Comparison of ENCODE assay signal across 8 mouse cellular contexts in the genomic region with DNA sequence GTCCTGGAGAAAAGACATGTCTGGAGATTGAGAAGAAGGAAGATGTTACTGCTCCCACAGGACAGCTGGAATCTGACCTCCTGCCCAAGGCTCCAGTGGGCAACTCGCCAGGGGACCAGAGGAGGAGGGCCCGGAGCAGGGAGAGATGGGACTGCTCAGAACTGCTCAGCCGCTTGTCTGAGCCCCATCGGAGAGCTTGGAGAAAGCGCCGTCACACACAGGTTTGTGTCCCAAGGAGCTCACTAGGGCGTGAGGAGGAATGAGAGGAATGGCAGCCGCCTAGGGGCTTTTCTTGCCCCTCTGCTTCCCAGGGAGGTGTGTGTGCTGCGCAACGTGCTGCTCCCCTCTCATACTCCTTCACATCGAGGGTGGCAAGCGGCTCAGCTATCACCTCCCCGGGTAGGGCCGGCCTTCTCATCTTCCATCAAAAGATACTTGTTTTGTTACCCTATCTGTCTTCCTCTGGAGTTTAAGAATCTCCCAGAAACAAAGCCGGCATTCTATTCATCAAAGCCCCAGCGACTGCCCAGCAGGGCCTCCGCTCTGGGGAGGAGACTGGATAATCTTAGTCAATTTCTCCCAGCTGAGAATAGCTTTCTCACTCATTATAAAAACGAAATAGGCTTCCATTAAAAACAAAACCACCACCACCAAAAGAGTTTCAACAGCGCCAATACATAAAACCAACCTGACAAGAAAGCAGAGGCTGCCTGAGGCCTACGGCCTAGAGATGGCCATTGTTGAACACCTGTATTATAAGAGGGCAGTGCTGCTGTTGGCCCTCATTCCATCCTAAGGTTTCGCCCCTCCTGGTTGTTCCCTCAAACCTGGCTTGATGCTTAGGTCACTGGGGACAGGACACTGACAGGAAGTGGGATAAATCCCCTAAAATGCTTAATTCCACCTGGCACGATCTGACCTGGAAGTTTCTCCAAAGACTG. TPM values are rescaled to one million over a fixed set of nuclear protein-coding genes. Genes with fewer than 3 reads are reported as not detected.
DNase-seq lines count a peak whose midpoint lies in the region; ATAC-seq and TF ChIP-seq lines count a peak whose summit lies in the region.

No protein-coding gene starts in this region.

- H3K4me1 ChIP-seq in lung, adult 2 months (ENCODE audit: control insufficient read depth, insufficient read depth, low read length), result no peaks in the 10 kb centered on the region
- peaks cover 32% of the 10 kb centered on the region for H3K4me1 ChIP-seq in intestine, embryonic 15.5 days (replicated peaks)
- H3K4me1 ChIP-seq in lung, postnatal 0 days (ENCODE audit: insufficient read depth, low read depth, low read length), result peaks cover 11% of the 10 kb centered on the region; the same call in 1 of the 2 replicates

- no peak overlapping the region for H3K4me3 ChIP-seq in lung, adult 2 months (replicated peaks; ENCODE audit: extremely low read depth, low read depth, low read length)
- no peak overlapping the region for H3K4me3 ChIP-seq in intestine, embryonic 15.5 days (replicated peaks)
- no peak overlapping the region for H3K4me3 ChIP-seq in lung, postnatal 0 days (ENCODE audit: low read depth, low read length)

- 60% methylated on average over 22 of the region's 22 CpGs for WGBS in lung, adult 2 months
- WGBS in intestine, embryonic 15.5 days, result 35% methylated on average over 22 of the region's 22 CpGs
- 34% methylated on average over 22 of the region's 22 CpGs for WGBS in lung, postnatal 0 days

- peak overlapping the region; percentile 25 for H3K4me2 ChIP-seq in intestine, embryonic 15.5 days (replicated peaks)
- H3K4me2 ChIP-seq in lung, postnatal 0 days (replicated peaks; ENCODE audit: low read depth, low read length), result peak overlapping the region; percentile 30; the same call in 1 of the 2 replicates

- no peaks in the 10 kb centered on the region for H3K9me3 ChIP-seq in intestine, embryonic 15.5 days
- H3K9me3 ChIP-seq in lung, postnatal 0 days (ENCODE audit: low read length), result no peaks in the 10 kb centered on the region

- no peaks in the 10 kb centered on the region for H3K27me3 ChIP-seq in intestine, embryonic 15.5 days (replicated peaks)
- no peaks in the 10 kb centered on the region for H3K27me3 ChIP-seq in lung, postnatal 0 days (replicated peaks; ENCODE audit: insufficient read depth, low read length)

- no peak for TF ChIP-seq EP300 in lung, postnatal 0 days (IDR thresholded peaks at IDR 0.05)

- H3K9ac ChIP-seq in intestine, embryonic 15.5 days, result 0 out of 2 replicates have a peak overlapping the region, but pooled peaks have one; percentile 30
- 0 out of 2 replicates have a peak overlapping the region, but pooled peaks have one; percentile 16 for H3K9ac ChIP-seq in lung, postnatal 0 days (replicated peaks; ENCODE audit: low read depth)

- H3K36me3 ChIP-seq in intestine, embryonic 15.5 days, result no peaks in the 10 kb centered on the region
- H3K36me3 ChIP-seq in lung, postnatal 0 days (ENCODE audit: insufficient read depth, low read length), result no peaks in the 10 kb centered on the region

- ATAC-seq in intestine, embryonic 15.5 days, result no peak
- ATAC-seq in lung, postnatal 0 days, result no peak

- no peak for TF ChIP-seq CTCF in lung, adult 2 months (IDR thresholded peaks at IDR 0.05; ENCODE audit: insufficient read depth, low read length)
- TF ChIP-seq CTCF in lung, postnatal 0 days (IDR thresholded peaks at IDR 0.05), result no peak

- no peak overlapping the region for H3K27ac ChIP-seq in intestine, embryonic 15.5 days
- no peak overlapping the region for H3K27ac ChIP-seq in lung, postnatal 0 days (ENCODE audit: low read length)

- TF ChIP-seq POLR2A in lung, adult 2 months (IDR thresholded peaks at IDR 0.05; ENCODE audit: borderline replicate concordance, extremely low read depth, low read depth, low read length), result no peak

- DNase-seq in lung, adult 18-20 months, result peak; percentile 14 to 21
- no peak for DNase-seq in lung, adult 2 months
- peak; percentile 43 for DNase-seq in gastrocnemius, adult 18-20 months (ENCODE audit: low spot score)
- peak; percentile 63 for DNase-seq in lung, postnatal 0 days (ENCODE audit: low spot score)
- peak; percentile 59 for DNase-seq in retina, postnatal 1 day
- no peak for DNase-seq in spleen, postnatal 14 days (ENCODE audit: low spot score in 2 of 2)
- no peak for DNase-seq in frontal cortex, postnatal 36 days (ENCODE audit: low spot score in 2 of 2)

RNA-seq across cellular contexts. Expression of a gene that starts 9.1 kb away (rescaled TPM):
- polyA plus RNA-seq in lung, adult 2 months (2012; rRNA removed), result 12.6 and 12.8 TPM in 2 replicates
- 10 to 100 TPM; 31.6 to 31.9 TPM for total RNA-seq in gastrocnemius, adult 18-20 months (2021)
- polyA plus RNA-seq in intestine, embryonic 15.5 days (2015; fragmentation: Nextera tagmentation; extraction: Ambion mirVana), result 51.6 and 54.4 TPM in 2 replicates
- 40.6 and 50.1 TPM in 2 replicates for polyA plus RNA-seq in lung, postnatal 0 days (2015; fragmentation: Nextera tagmentation; extraction: Ambion mirVana)

RNA-seq across cellular contexts. Expression of a gene that starts 37.9 kb away (rescaled TPM):
- polyA plus RNA-seq in lung, adult 2 months (2012; rRNA removed), result 82.2 and 94.2 TPM in 2 replicates
- 10 to 100 TPM; 10.6 to 13.1 TPM for total RNA-seq in gastrocnemius, adult 18-20 months (2021)
- 56.8 and 61.0 TPM in 2 replicates for polyA plus RNA-seq in intestine, embryonic 15.5 days (2015; fragmentation: Nextera tagmentation; extraction: Ambion mirVana)
- polyA plus RNA-seq in lung, postnatal 0 days (2015; fragmentation: Nextera tagmentation; extraction: Ambion mirVana), result 77.3 and 84.9 TPM in 2 replicates

Comparison
In these comparisons a context has a peak if more than half of its experiments do, and no peak if none do; other contexts are left out.
1. DNase-seq: peak in lung, adult 18-20 months (2 of 2), gastrocnemius, adult 18-20 months (single experiment), lung, postnatal 0 days (single experiment) and retina, postnatal 1 day (single experiment); none in lung, adult 2 months (single experiment), spleen, postnatal 14 days (0 of 2) and frontal cortex, postnatal 36 days (0 of 2).